Mouse (Mus musculus): ENCODE results near the gene Gjd3.

DNA sequence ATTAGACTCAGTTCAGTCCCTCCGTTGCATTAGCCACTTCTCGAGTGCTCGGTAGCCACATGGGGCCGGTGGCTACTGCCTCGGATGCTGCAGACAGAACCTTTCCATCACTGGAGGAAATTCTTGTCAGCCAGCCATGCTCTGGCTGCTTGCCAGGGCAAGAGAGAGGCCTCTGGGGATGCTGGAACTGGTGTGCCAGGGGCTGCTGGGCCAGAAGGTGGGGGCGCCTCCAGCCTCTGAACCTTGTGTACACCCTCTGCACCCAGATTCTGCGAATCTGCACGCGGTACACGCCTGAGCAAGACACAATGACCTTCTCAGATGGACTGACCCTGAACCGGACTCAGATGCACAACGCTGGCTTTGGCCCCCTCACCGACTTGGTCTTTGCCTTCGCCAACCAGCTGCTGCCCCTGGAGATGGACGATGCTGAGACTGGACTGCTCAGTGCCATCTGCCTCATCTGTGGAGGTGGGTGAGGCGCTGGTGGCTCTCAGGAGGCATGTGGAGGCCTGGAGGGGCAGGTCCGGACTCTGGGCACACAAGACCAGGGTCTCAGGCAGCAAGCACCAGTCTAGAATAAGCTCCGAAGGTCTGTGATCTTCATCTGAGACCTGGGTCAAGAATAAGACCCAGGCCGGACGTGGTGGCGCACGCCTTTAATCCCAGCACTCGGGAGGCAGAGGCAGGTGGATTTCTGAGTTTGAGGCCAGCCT, 11.3 kb downstream of the Gjd3 start:
- no peak for TF ChIP-seq CTCF (IDR thresholded peaks at IDR 0.05; ENCODE audit: low read depth)
- TF ChIP-seq EP300 (optimal IDR thresholded peaks at IDR 0.05): no peak

Measured in stomach, postnatal 0 days (tissue).